Mouse (Mus musculus): ENCODE data around the gene Ppdpf. TPM values are rescaled to one million over a fixed set of nuclear protein-coding genes. Genes with fewer than 3 reads are reported as not detected.

Gene Ppdpf
- polyA plus RNA-seq, 1 experiment: 174 TPM

DNA sequence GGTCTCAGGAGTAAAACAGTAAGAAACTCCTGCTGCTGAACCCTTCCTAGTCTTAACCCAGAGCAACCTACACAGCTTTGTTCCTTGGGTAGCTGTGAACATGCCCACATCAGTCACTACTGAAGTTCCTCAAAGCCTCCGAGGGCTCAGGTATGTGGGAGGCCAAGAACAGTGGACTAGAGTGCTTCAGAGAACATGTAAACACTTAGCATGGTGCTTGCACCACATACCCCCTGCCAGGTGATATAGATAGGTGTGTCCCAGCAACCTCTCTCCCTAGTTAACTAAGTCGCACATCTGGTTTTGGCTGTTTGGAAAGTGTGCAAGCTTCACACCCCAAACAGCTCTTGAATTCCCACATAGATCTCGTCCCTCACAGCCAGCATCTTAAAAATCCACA is 14.6 kb downstream of the Ppdpf start:
- H3K4me1 ChIP-seq (ENCODE audit: control insufficient read depth, insufficient read depth, insufficient read length, low read length): peaks cover 38% of the 10 kb centered on the region
- TF ChIP-seq POLR2A (IDR thresholded peaks at IDR 0.05; ENCODE audit: low read depth, low read length): no peak
- TF ChIP-seq CTCF (IDR thresholded peaks at IDR 0.05; ENCODE audit: extremely low read depth, insufficient read length, insufficient replicate concordance, low read depth, low read length): no peak
- WGBS: 61% methylated on average over 3 of the region's 3 CpGs
- no peaks in the 10 kb centered on the region for H3K27me3 ChIP-seq (ENCODE audit: control insufficient read depth, insufficient read depth, low read length)
- peak overlapping the region; percentile 90 for H3K27ac ChIP-seq (ENCODE audit: insufficient read depth, low read depth, low read length)
- H3K36me3 ChIP-seq (ENCODE audit: control insufficient read depth, insufficient read depth, low read length): peaks cover 14% of the 10 kb centered on the region
- peak overlapping the region; percentile 63 for H3K4me3 ChIP-seq (ENCODE audit: low read depth, low read length)

DNA sequence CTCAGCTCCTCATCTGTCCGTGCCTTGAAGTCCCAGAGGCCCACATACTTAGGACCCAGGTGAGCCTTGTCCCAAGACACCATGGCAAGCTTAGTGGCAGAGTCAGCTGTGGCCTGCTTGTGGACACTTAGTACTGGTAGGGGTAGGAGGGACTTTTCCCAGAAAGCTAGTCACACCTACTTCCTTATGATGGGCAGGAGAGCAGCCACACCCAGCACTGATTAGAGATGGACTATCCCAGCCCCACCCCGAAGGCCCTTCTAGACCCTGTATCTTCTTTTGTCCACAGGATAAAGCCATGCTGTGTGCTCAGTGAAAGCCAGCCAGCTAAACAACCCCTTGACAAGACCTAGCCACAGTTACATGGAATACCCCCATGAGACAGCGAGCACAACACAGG is 15.4 kb downstream of the Ppdpf start, which contains the start of gene Ptk6:
Ptk6 (minus strand) TSS at position 368 of the 400 bp plus-strand sequence.
- peaks cover 37% of the 10 kb centered on the region for H3K4me1 ChIP-seq (ENCODE audit: control insufficient read depth, insufficient read depth, insufficient read length, low read length)
- 63% methylated on average over 3 of the region's 3 CpGs for WGBS
- peak within 1 kb of the TSS; percentile 90 for H3K27ac ChIP-seq (ENCODE audit: insufficient read depth, low read depth, low read length)
- no peaks in the 10 kb centered on the region for H3K27me3 ChIP-seq (ENCODE audit: control insufficient read depth, insufficient read depth, low read length)
- TF ChIP-seq CTCF (IDR thresholded peaks at IDR 0.05; ENCODE audit: extremely low read depth, insufficient read length, insufficient replicate concordance, low read depth, low read length) (no peak), POLR2A (IDR thresholded peaks at IDR 0.05; ENCODE audit: low read depth, low read length) (peak; percentile 57; the same call in 1 of the 2 replicates)
- H3K4me3 ChIP-seq (ENCODE audit: low read depth, low read length): peak within 1 kb of the TSS; percentile 63
- peaks cover 14% of the 10 kb centered on the region for H3K36me3 ChIP-seq (ENCODE audit: control insufficient read depth, insufficient read depth, low read length)

DNA sequence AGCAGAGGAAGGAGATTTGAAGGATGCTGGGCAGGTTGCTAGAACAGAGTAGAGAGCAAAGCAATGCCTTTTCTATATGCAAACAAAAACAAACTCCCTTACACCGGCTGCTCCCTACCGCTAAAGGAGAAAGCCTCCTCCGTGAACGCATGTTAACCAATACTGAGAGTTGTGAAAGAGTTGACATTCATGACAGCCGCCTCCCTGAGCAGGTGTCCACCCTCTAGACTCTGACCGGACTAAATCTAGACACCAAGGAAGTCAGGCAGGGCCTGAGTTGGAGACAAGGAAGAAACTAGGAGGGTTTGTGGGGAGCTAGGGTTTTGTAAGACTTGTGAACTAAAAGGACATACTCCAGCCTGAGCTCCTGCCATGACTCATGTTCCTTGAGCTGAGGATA is 15.8 kb downstream of the Ppdpf start:
- 16% methylated on average over 6 of the region's 6 CpGs for WGBS
- Histone ChIP-seq H3K4me1 (ENCODE audit: control insufficient read depth, insufficient read depth, insufficient read length, low read length) (peaks cover 34% of the 10 kb centered on the region), H3K27ac (ENCODE audit: insufficient read depth, low read depth, low read length) (peak overlapping the region; percentile 82), H3K4me3 (ENCODE audit: low read depth, low read length) (no peak overlapping the region; the same call in 1 of the 2 replicates), H3K36me3 (ENCODE audit: control insufficient read depth, insufficient read depth, low read length) (peaks cover 11% of the 10 kb centered on the region), H3K27me3 (ENCODE audit: control insufficient read depth, insufficient read depth, low read length) (no peaks in the 10 kb centered on the region)
- TF ChIP-seq CTCF (IDR thresholded peaks at IDR 0.05; ENCODE audit: extremely low read depth, insufficient read length, insufficient replicate concordance, low read depth, low read length) (no peak), POLR2A (IDR thresholded peaks at IDR 0.05; ENCODE audit: low read depth, low read length) (no peak)

DNA sequence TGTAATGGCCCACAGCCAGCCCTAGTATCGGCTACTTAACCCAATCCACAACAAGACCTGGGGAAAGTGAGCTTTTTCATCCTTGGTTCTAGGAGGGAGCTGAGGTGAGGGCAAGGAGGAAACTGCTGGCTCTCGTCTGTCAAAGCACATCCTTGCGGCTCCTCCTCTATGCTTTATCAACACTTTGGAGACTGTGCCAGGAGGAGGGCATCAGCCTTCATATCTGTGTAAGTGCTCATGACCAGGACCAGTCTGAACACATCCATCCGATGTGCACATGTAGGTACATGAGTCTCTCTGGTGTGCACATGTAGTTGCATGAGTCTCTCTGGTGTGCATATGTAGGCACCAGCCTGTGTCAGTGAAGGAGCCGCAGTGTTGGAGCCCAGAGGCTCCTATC is 18.6 kb downstream of the Ppdpf start:
- Histone ChIP-seq H3K36me3 (ENCODE audit: control insufficient read depth, insufficient read depth, low read length) (no peaks in the 10 kb centered on the region), H3K4me3 (ENCODE audit: low read depth, low read length) (no peak overlapping the region), H3K4me1 (ENCODE audit: control insufficient read depth, insufficient read depth, insufficient read length, low read length) (peaks cover 23% of the 10 kb centered on the region), H3K27me3 (ENCODE audit: control insufficient read depth, insufficient read depth, low read length) (no peaks in the 10 kb centered on the region), H3K27ac (ENCODE audit: insufficient read depth, low read depth, low read length) (no peak overlapping the region)
- no peak for TF ChIP-seq CTCF (IDR thresholded peaks at IDR 0.05; ENCODE audit: extremely low read depth, insufficient read length, insufficient replicate concordance, low read depth, low read length)
- no peak for TF ChIP-seq POLR2A (IDR thresholded peaks at IDR 0.05; ENCODE audit: low read depth, low read length)
- 80% methylated on average over 5 of the region's 5 CpGs for WGBS

DNA sequence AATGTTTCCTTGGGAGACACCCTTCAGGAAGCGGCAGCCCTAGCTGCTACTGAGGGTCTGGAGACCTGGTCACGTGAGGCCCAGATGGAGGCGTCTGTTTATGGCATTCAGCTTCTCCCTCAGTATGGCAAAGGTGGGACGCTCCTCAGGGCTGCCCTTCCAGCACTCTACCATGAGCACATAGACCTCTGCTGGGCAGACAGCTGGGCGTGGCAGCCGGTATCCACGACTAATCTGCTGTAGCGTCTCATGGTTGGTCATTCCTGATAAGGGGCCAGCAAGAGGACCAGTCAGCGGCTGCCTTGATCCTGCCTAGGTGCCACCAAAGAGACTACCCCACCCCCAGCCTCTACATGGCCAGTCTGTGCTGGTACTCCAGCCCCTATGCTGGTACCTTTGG is 19.1 kb downstream of the Ppdpf start:
- TF ChIP-seq POLR2A (IDR thresholded peaks at IDR 0.05; ENCODE audit: low read depth, low read length) (no peak), CTCF (IDR thresholded peaks at IDR 0.05; ENCODE audit: extremely low read depth, insufficient read length, insufficient replicate concordance, low read depth, low read length) (no peak)
- H3K4me1 ChIP-seq (ENCODE audit: control insufficient read depth, insufficient read depth, insufficient read length, low read length): peaks cover 22% of the 10 kb centered on the region
- no peaks in the 10 kb centered on the region for H3K27me3 ChIP-seq (ENCODE audit: control insufficient read depth, insufficient read depth, low read length)
- H3K36me3 ChIP-seq (ENCODE audit: control insufficient read depth, insufficient read depth, low read length): no peaks in the 10 kb centered on the region
- no peak overlapping the region for H3K4me3 ChIP-seq (ENCODE audit: low read depth, low read length)
- no peak overlapping the region for H3K27ac ChIP-seq (ENCODE audit: insufficient read depth, low read depth, low read length)
- 42% methylated on average over 9 of the region's 9 CpGs for WGBS

DNA sequence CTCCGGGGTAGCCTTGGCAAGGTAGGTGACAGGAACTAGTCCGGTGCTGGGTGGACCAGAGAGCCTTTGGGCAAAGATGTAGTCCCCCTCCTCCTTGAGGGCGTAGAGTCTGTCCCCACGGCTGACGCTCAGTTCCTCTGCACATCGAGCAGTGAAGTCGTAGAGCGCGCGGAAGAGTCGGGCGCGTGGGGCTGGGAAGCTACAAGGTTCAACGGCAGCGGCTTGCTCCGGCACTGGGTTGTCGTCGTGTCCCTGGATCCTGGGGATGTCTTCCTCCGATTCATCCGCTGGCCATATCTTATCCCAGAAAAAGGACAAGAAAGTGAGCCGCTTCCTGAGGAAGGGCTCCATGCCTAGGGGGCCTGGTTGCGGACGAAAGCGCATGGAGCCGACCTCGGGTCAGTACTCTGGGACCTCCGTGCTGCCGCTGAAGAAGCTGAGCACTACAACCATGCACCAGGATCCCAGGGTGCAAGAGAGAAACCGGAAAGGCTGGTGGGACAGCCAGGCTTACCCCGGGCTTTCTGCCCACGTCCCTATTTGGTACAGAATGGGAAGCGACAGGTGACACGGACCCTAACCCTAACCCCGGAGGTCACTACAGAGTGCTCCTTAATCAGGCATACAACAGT is 25.5 kb downstream of the Ppdpf start:
- 4% methylated on average over 34 of the region's 34 CpGs for WGBS
- TF ChIP-seq CTCF (IDR thresholded peaks at IDR 0.05; ENCODE audit: extremely low read depth, insufficient read length, insufficient replicate concordance, low read depth, low read length) (no peak), POLR2A (IDR thresholded peaks at IDR 0.05; ENCODE audit: low read depth, low read length) (no peak)
- Histone ChIP-seq H3K4me3 (ENCODE audit: low read depth, low read length) (peak overlapping the region; percentile 59), H3K27ac (ENCODE audit: insufficient read depth, low read depth, low read length) (no peak overlapping the region), H3K4me1 (ENCODE audit: control insufficient read depth, insufficient read depth, insufficient read length, low read length) (peaks cover 6% of the 10 kb centered on the region), H3K27me3 (ENCODE audit: control insufficient read depth, insufficient read depth, low read length) (no peaks in the 10 kb centered on the region; the same call in 1 of the 2 replicates), H3K36me3 (ENCODE audit: control insufficient read depth, insufficient read depth, low read length) (no peaks in the 10 kb centered on the region)

DNA sequence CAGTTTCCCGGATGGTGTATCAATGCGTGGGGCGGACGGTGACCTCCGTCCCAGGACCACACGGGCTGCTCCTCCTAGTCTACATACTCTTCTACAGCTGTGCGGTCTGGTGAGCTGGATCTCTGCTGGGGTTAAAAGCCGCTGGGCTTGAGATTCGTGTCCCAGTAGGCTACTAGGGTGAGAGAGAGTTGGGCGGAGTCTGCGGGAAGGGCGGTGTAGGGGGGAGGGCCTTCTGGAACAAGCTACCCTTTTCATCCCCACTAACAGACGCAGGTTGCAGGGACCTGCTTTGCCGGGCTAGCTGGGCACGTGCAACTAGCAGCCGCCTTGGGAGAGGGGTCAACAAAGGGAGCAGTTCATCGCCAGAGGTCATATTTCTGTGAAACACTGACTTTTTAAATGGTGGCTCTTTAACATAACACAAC is 26.0 kb downstream of the Ppdpf start, which contains the start of gene Srms:
Srms (minus strand) TSS at position 165 of the 425 bp plus-strand sequence.
- no peaks in the 10 kb centered on the region; the same call in 1 of the 2 replicates for H3K27me3 ChIP-seq (ENCODE audit: control insufficient read depth, insufficient read depth, low read length)
- no peaks in the 10 kb centered on the region for H3K36me3 ChIP-seq (ENCODE audit: control insufficient read depth, insufficient read depth, low read length)
- H3K4me1 ChIP-seq (ENCODE audit: control insufficient read depth, insufficient read depth, insufficient read length, low read length): peaks cover 6% of the 10 kb centered on the region
- no peak within 1 kb of the TSS for H3K27ac ChIP-seq (ENCODE audit: insufficient read depth, low read depth, low read length)
- H3K4me3 ChIP-seq (ENCODE audit: low read depth, low read length): peak within 1 kb of the TSS; percentile 59
- 2% methylated on average over 17 of the region's 17 CpGs for WGBS
- TF ChIP-seq CTCF (IDR thresholded peaks at IDR 0.05; ENCODE audit: extremely low read depth, insufficient read length, insufficient replicate concordance, low read depth, low read length) (no peak), POLR2A (IDR thresholded peaks at IDR 0.05; ENCODE audit: low read depth, low read length) (0 out of 2 replicates have a peak, but pooled peaks have one; percentile 28)

All from small intestine, adult 2 months (tissue).